Mouse (Mus musculus) spleen, embryonic (tissue): ENCODE data around the gene Wdr64.

ENCODE experiments used
- CTCF ChIA-PET: fragments of 350-600 bp; sonication (Branson Sonifier 250); formaldehyde crosslinking; loops from one replicate; lab custom pipeline; 2022; lab: Charles Lee

Wdr64 gene

GRCm38 (mm10) chr1:175698293-175698692, at the start of gene Wdr64:
Gene Wdr64, plus strand, starts transcription at chr1:175698593.
- CTCF ChIA-PET, result no interaction called here

- CTCF ChIA-PET, result no interaction called here
Measured at GRCm38 (mm10) chr1:175648615-175649014, 49.8 kb upstream of the Wdr64 start.

- CTCF ChIA-PET, result no interaction called here
Measured at GRCm38 (mm10) chr1:175659900-175660299, 38.5 kb upstream of the Wdr64 start.

- CTCF ChIA-PET, result interaction anchor here (0.6 to 1.3 kb wide), 4 partner anchors 31 to 50 kb away, joined by 3 to 5 read pairs (median 4); no protein-coding TSS in a partner anchor
Measured at GRCm38 (mm10) chr1:175668666-175669405, 29.6 kb upstream of the Wdr64 start.

GRCm38 (mm10) chr1:175669456-175669855, 28.9 kb upstream of the Wdr64 start:
- CTCF ChIA-PET, result interaction anchor here (0.6 to 1.3 kb wide), 4 partner anchors 30 to 50 kb away, joined by 3 to 5 read pairs (median 4); no protein-coding TSS in a partner anchor

- CTCF ChIA-PET, result interaction anchor here (0.9 to 1.3 kb wide), 2 partner anchors 40 to 43 kb away, joined by 3 to 4 read pairs; no protein-coding TSS in a partner anchor
Measured at GRCm38 (mm10) chr1:175670042-175670441, 28.4 kb upstream of the Wdr64 start.

- CTCF ChIA-PET, result no interaction called here
Measured at GRCm38 (mm10) chr1:175671626-175672025, 26.8 kb upstream of the Wdr64 start.

GRCm38 (mm10) chr1:175673563-175674325, 24.6 kb upstream of the Wdr64 start:
- CTCF ChIA-PET, result interaction anchor here (0.7 kb wide), 1 partner anchor 16 kb away, joined by 3 read pairs; no protein-coding TSS in a partner anchor

- CTCF ChIA-PET, result no interaction called here
Measured at GRCm38 (mm10) chr1:175675116-175675515, 23.3 kb upstream of the Wdr64 start.

- CTCF ChIA-PET, result no interaction called here
Measured at GRCm38 (mm10) chr1:175677459-175677858, 20.9 kb upstream of the Wdr64 start.

GRCm38 (mm10) chr1:175680995-175681394, 17.4 kb upstream of the Wdr64 start:
- CTCF ChIA-PET, result no interaction called here

GRCm38 (mm10) chr1:175691686-175692245, 6.6 kb upstream of the Wdr64 start:
- CTCF ChIA-PET, result no interaction called here

- CTCF ChIA-PET, result no interaction called here
Measured at GRCm38 (mm10) chr1:175692246-175692996, 6.0 kb upstream of the Wdr64 start, which contains the start of the genes Opn3 and Chml. Gene Opn3, minus strand, starts transcription at chr1:175692776. Gene Chml, minus strand, starts transcription at chr1:175692901.

- CTCF ChIA-PET, result interaction anchor here (0.7 kb wide), 1 partner anchor 91 kb away, joined by 9 read pairs; no protein-coding TSS in a partner anchor
Measured at GRCm38 (mm10) chr1:175692997-175693361, 5.4 kb upstream of the Wdr64 start.

- CTCF ChIA-PET, result interaction anchor here (0.7 kb wide), 1 partner anchor 90 kb away, joined by 9 read pairs; no protein-coding TSS in a partner anchor
Measured at GRCm38 (mm10) chr1:175693429-175693960, 4.9 kb upstream of the Wdr64 start.

GRCm38 (mm10) chr1:175699375-175699774, 982 bp downstream of the Wdr64 start:
- CTCF ChIA-PET, result interaction anchor here (0.7 kb wide), 1 partner anchor 30 kb away, joined by 3 read pairs; no protein-coding TSS in a partner anchor

- CTCF ChIA-PET, result interaction anchor here (0.6 to 0.7 kb wide), 2 partner anchors 13 to 30 kb away, joined by 3 read pairs; no protein-coding TSS in a partner anchor
Measured at GRCm38 (mm10) chr1:175699796-175700195, 1.4 kb downstream of the Wdr64 start.

- CTCF ChIA-PET, result no interaction called here
Measured at GRCm38 (mm10) chr1:175701145-175701544, 2.8 kb downstream of the Wdr64 start.

GRCm38 (mm10) chr1:175707599-175707998, 9.2 kb downstream of the Wdr64 start:
- CTCF ChIA-PET, result no interaction called here

GRCm38 (mm10) chr1:175708013-175708412, 9.6 kb downstream of the Wdr64 start:
- CTCF ChIA-PET, result no interaction called here
